Mouse (Mus musculus): ENCODE measurements around the gene Ush2a.

- TF ChIP-seq CTCF (IDR thresholded peaks at IDR 0.05; ENCODE audit: extremely low read depth, insufficient read depth, low read length) (no peak), POLR2A (IDR thresholded peaks at IDR 0.05; ENCODE audit: extremely low read depth, insufficient read depth, low read length) (no peak)
Measured at GRCm38 (mm10) chr1:188919946-188920345, 658.1 kb downstream of the Ush2a start.

All from cortical plate, adult 2 months (tissue).